Mouse (Mus musculus) urinary bladder, postnatal 10 days (tissue): ENCODE measurements around the gene AC124108.1.

Experiments
- DNase-seq: peaks from one replicate; pipeline ENCODE4 v3.0.0; 2022; ENCODE audit warnings: low spot score

Gene AC124108.1

GRCm38 (mm10) chr1:132200562-132201510 lies 9.6 kb downstream of the AC124108.1 start:
- no peak for DNase-seq

GRCm38 (mm10) chr1:132201511-132201860 lies 10.2 kb downstream of the AC124108.1 start:
- no peak for DNase-seq

- DNase-seq, result no peak
Observed at GRCm38 (mm10) chr1:132201936-132202335, 10.7 kb downstream of the AC124108.1 start.

- no peak for DNase-seq
Observed at GRCm38 (mm10) chr1:132202771-132203170, 11.5 kb downstream of the AC124108.1 start.

GRCm38 (mm10) chr1:132205958-132206357 lies 14.7 kb downstream of the AC124108.1 start:
- DNase-seq, result no peak

- no peak for DNase-seq
Observed at GRCm38 (mm10) chr1:132206828-132207227, 15.6 kb downstream of the AC124108.1 start.

- no peak for DNase-seq
Observed at GRCm38 (mm10) chr1:132208154-132208553, 16.9 kb downstream of the AC124108.1 start.

- DNase-seq, result no peak
Observed at GRCm38 (mm10) chr1:132209400-132209799, 18.1 kb downstream of the AC124108.1 start.

GRCm38 (mm10) chr1:132210922-132211321 lies 19.7 kb downstream of the AC124108.1 start:
- DNase-seq, result no peak

GRCm38 (mm10) chr1:132211672-132212071 lies 20.4 kb downstream of the AC124108.1 start:
- DNase-seq, result no peak

- DNase-seq, result no peak
Observed at GRCm38 (mm10) chr1:132212218-132212617, 21.0 kb downstream of the AC124108.1 start.

GRCm38 (mm10) chr1:132213076-132213475 lies 21.8 kb downstream of the AC124108.1 start:
- DNase-seq, result no peak

GRCm38 (mm10) chr1:132216276-132216675 lies 25.0 kb downstream of the AC124108.1 start:
- no peak for DNase-seq

GRCm38 (mm10) chr1:132221627-132222026 lies 30.4 kb downstream of the AC124108.1 start:
- no peak for DNase-seq

- DNase-seq, result no peak
Observed at GRCm38 (mm10) chr1:132222166-132222565, 30.9 kb downstream of the AC124108.1 start.

- no peak for DNase-seq
Observed at GRCm38 (mm10) chr1:132226297-132227080, 35.2 kb downstream of the AC124108.1 start.

GRCm38 (mm10) chr1:132229667-132230066 lies 38.4 kb downstream of the AC124108.1 start, which contains the start of gene Gm10188:
Gm10188 (minus strand) TSS chr1:132229767.
- DNase-seq, result no peak

GRCm38 (mm10) chr1:132231470-132232274 lies 40.4 kb downstream of the AC124108.1 start:
- DNase-seq, result no peak

GRCm38 (mm10) chr1:132233566-132233965 lies 42.3 kb downstream of the AC124108.1 start:
- DNase-seq, result no peak

GRCm38 (mm10) chr1:132234757-132235273 lies 43.6 kb downstream of the AC124108.1 start:
- no peak for DNase-seq

- DNase-seq, result no peak
Observed at GRCm38 (mm10) chr1:132237585-132238159, 46.4 kb downstream of the AC124108.1 start.
